Mouse (Mus musculus) limb, embryonic 14.5 days (tissue): ENCODE measurements around the gene Samd4. TPM values are rescaled to one million over a fixed set of nuclear protein-coding genes. Genes with fewer than 3 reads are reported as not detected.

Experiments
- ATAC-seq: fragments of 200-750 bp; cut with Nextera tagmentation; 2 replicates; pipeline ENCODE4 v1.8.0; 2017; ENCODE audit warnings: low read depth, moderate number of reproducible peaks, moderate TSS enrichment; ENCODE audit not compliant: low FRiP score
- DNase-seq: peaks from one replicate; pipeline ENCODE4 v3.0.0-alpha.2; 2015; ENCODE audit warnings: low spot score
- H3K27ac ChIP-seq: fragments of 300-500 bp; sonication (generic); replicated peaks from 2 replicates; pipeline ENCODE4 v1.5.1; 2014; ENCODE audit warnings: low read depth, mild to moderate bottlenecking, low read length, moderate library complexity, mixed read lengths
- H3K27me3 ChIP-seq: fragments of 300-500 bp; sonication (generic); 2 replicates; pipeline ENCODE4 v1.6.1; 2014; ENCODE audit warnings: low read length, mixed read lengths; ENCODE audit not compliant: control insufficient read depth, insufficient read depth
- H3K36me3 ChIP-seq: fragments of 300-500 bp; sonication (generic); 2 replicates; pipeline ENCODE4 v1.6.1; 2014; ENCODE audit warnings: mild to moderate bottlenecking, low read length, moderate library complexity, mixed read lengths; ENCODE audit not compliant: control insufficient read depth, insufficient read depth
- H3K4me1 ChIP-seq: fragments of 300-500 bp; sonication (generic); 2 replicates; pipeline ENCODE4 v1.6.1; 2014; ENCODE audit warnings: antibody characterized with exemption, low read length, mixed read lengths; ENCODE audit not compliant: control insufficient read depth, insufficient read depth
- H3K4me2 ChIP-seq: fragments of 300-500 bp; sonication (generic); replicated peaks from 2 replicates; pipeline ENCODE4 v1.6.1; 2014; ENCODE audit warnings: low read depth, mild to moderate bottlenecking, low read length, moderate library complexity; ENCODE audit not compliant: severe bottlenecking
- H3K4me3 ChIP-seq: fragments of 300-500 bp; sonication (generic); replicated peaks from 2 replicates; pipeline ENCODE4 v1.5.1; 2014; ENCODE audit warnings: low read length
- H3K9ac ChIP-seq: fragments of 300-500 bp; sonication (generic); 2 replicates; pipeline ENCODE4 v1.6.1; 2014; ENCODE audit warnings: mild to moderate bottlenecking, low read depth, low read length, moderate library complexity; ENCODE audit not compliant: severe bottlenecking
- H3K9me3 ChIP-seq: fragments of 300-500 bp; sonication (generic); 2 replicates; pipeline ENCODE4 v1.6.1; 2016; ENCODE audit warnings: low read length; ENCODE audit not compliant: control insufficient read depth
- POLR2A ChIP-seq: fragments of 200-500 bp; IDR thresholded peaks from 2 replicates; pipeline ENCODE4 v1.8.0; 2012; ENCODE audit warnings: inconsistent platforms, mild to moderate bottlenecking, moderate library complexity, borderline replicate concordance; ENCODE audit not compliant: insufficient read depth, insufficient read length; ENCODE audit errors: extremely low read depth
- WGBS: fragments of 180-500 bp; shearing (Covaris S2); extraction: QIAGEN DNeasy Blood & Tissue Kit; methylation state at CpG from one replicate; pipeline ENCODE4 v1.1.7; 2014; 5-methylcytosine and 5-hydroxymethylcytosine counted together
- polyA plus RNA-seq, 2 experiments: library from polyadenylated mRNA; depleted of rRNA in 1 of 2; stranded (reverse) in 1 of 2; unstranded in 1 of 2; fragments of >200 nt; fragmentation: Nextera tagmentation in 1 of 2; extraction: Ambion mirVana in 1 of 2; gene quantifications; 2 replicates each; pipeline versions ENCODE4 v1.2.1 to v1.2.3; 2012 to 2014

The Samd4 gene
- polyA plus RNA-seq, 2 experiments = 9.6 to 23.9 TPM

GRCm38 (mm10) chr14:46904276-46904675 is 21.6 kb downstream of the Samd4 start:
- DNase-seq = no peak
- Histone ChIP-seq H3K9ac (no peak overlapping the region), H3K27ac (no peak overlapping the region), H3K36me3 (no peaks in the 10 kb centered on the region), H3K4me2 (no peak overlapping the region), H3K9me3 (no peaks in the 10 kb centered on the region), H3K4me1 (no peaks in the 10 kb centered on the region), H3K4me3 (no peak overlapping the region), H3K27me3 (no peaks in the 10 kb centered on the region)
- 77% methylated on average over 4 of the region's 4 CpGs for WGBS
- TF ChIP-seq POLR2A = no peak
- ATAC-seq = no peak

GRCm38 (mm10) chr14:46908858-46909257 is 26.2 kb downstream of the Samd4 start:
- Histone ChIP-seq H3K27ac (no peak overlapping the region), H3K9ac (no peak overlapping the region), H3K4me1 (no peaks in the 10 kb centered on the region), H3K4me3 (no peak overlapping the region), H3K4me2 (no peak overlapping the region), H3K27me3 (no peaks in the 10 kb centered on the region), H3K9me3 (no peaks in the 10 kb centered on the region), H3K36me3 (no peaks in the 10 kb centered on the region)
- DNase-seq = no peak
- WGBS = 72% methylated on average over 8 of the region's 8 CpGs
- no peak for TF ChIP-seq POLR2A
- no peak for ATAC-seq

- no peak for TF ChIP-seq POLR2A
Observed at GRCm38 (mm10) chr14:46912496-46912895, 29.8 kb downstream of the Samd4 start.

GRCm38 (mm10) chr14:46914356-46914755 is 31.7 kb downstream of the Samd4 start:
- Histone ChIP-seq H3K4me2 (no peak overlapping the region), H3K27me3 (no peaks in the 10 kb centered on the region), H3K36me3 (no peaks in the 10 kb centered on the region), H3K9ac (no peak overlapping the region), H3K9me3 (no peaks in the 10 kb centered on the region), H3K4me1 (no peaks in the 10 kb centered on the region; the same call in 1 of the 2 replicates), H3K4me3 (no peak overlapping the region), H3K27ac (no peak overlapping the region)
- DNase-seq = no peak
- WGBS = 71% methylated on average over 6 of the region's 6 CpGs
- TF ChIP-seq POLR2A = no peak
- no peak for ATAC-seq

More at GRCm38 (mm10) chr14:46912496-46912895, 29.8 kb downstream of the Samd4 start:
- 87% methylated on average over 7 of the region's 7 CpGs for WGBS
- Histone ChIP-seq H3K9me3 (no peaks in the 10 kb centered on the region), H3K4me3 (no peak overlapping the region), H3K27ac (no peak overlapping the region), H3K4me2 (no peak overlapping the region), H3K4me1 (no peaks in the 10 kb centered on the region; the same call in 1 of the 2 replicates), H3K36me3 (no peaks in the 10 kb centered on the region), H3K27me3 (no peaks in the 10 kb centered on the region), H3K9ac (no peak overlapping the region)
- no peak for ATAC-seq
- DNase-seq = no peak

- no peaks in the 10 kb centered on the region for H3K9me3 ChIP-seq
Observed at GRCm38 (mm10) chr14:46915555-46915954, 32.9 kb downstream of the Samd4 start.

GRCm38 (mm10) chr14:46916581-46916980 is 33.9 kb downstream of the Samd4 start:
- DNase-seq (no peak), ATAC-seq (no peak)
- no peaks in the 10 kb centered on the region; the same call in 1 of the 2 replicates for H3K4me1 ChIP-seq
- no peaks in the 10 kb centered on the region for H3K9me3 ChIP-seq
- H3K27me3 ChIP-seq = no peaks in the 10 kb centered on the region
- H3K27ac ChIP-seq = no peak overlapping the region
- 63% methylated on average over 4 of the region's 4 CpGs for WGBS
- no peak overlapping the region for H3K9ac ChIP-seq
- H3K36me3 ChIP-seq = no peaks in the 10 kb centered on the region
- no peak overlapping the region for H3K4me2 ChIP-seq
- H3K4me3 ChIP-seq = no peak overlapping the region
- no peak for TF ChIP-seq POLR2A

More at GRCm38 (mm10) chr14:46915555-46915954, 32.9 kb downstream of the Samd4 start:
- Histone ChIP-seq H3K36me3 (no peaks in the 10 kb centered on the region), H3K27ac (no peak overlapping the region), H3K4me3 (no peak overlapping the region), H3K27me3 (no peaks in the 10 kb centered on the region), H3K4me1 (no peaks in the 10 kb centered on the region; the same call in 1 of the 2 replicates), H3K4me2 (no peak overlapping the region), H3K9ac (no peak overlapping the region)
- ATAC-seq = no peak
- 67% methylated on average over 6 of the region's 6 CpGs for WGBS
- TF ChIP-seq POLR2A = no peak
- no peak for DNase-seq
